ENCODE assay signal across 20 mouse cellular contexts in the genomic region with DNA sequence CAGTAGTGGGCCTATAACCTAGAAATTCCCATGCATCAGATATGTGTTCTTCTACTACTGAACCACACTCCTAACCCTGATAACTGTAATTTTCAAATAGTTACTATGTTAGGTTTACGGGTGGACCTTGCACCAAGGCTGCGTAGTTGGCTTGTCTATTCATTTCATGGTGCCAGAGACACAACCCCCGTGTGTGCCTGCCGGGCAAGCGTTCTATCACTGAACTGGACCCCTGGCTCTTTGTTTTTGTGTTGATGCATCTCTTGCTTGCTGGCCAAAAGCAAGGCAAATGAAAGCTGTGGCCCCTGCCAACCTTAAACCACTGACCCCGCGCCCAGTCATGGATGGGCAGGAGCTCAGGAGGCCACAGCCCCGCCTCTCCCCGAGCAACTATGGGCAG. TPM values are rescaled to one million over a fixed set of nuclear protein-coding genes. Genes with fewer than 3 reads are reported as not detected.
DNase-seq lines count a peak whose midpoint lies in the region; ATAC-seq and TF ChIP-seq lines count a peak whose summit lies in the region.
"Had no signal": no experiment of that assay in that cellular context is flagged by ENCODE, and none has a peak within 500 bp of the region (broad histone marks: within the 10 kb centered on the region; RNA-seq: fewer than 3 reads in every experiment).

No protein-coding gene starts in this region.

- peak overlapping the region; percentile 22; the same call in 1 of the 2 replicates for H3K27ac ChIP-seq in bone marrow, adult 2 months (ENCODE audit: control insufficient read depth, insufficient read depth, low read depth, low read length, poor library complexity)
- H3K27ac ChIP-seq: embryonic facial prominence, embryonic 10.5 days; embryonic facial prominence, embryonic 12.5 days; forebrain, embryonic 13.5 days; forebrain, embryonic 15.5 days had no signal

- ATAC-seq in megakaryocyte, adult 5-6 weeks (ENCODE audit: poor library complexity, severe bottlenecking): no peak
- ATAC-seq: forebrain, embryonic 13.5 days; forebrain, embryonic 15.5 days had no signal

- peaks cover 21% of the 10 kb centered on the region for H3K4me1 ChIP-seq in megakaryocyte, embryonic 14.5 days
- no peaks in the 10 kb centered on the region for H3K4me1 ChIP-seq in bone marrow, adult 2 months (ENCODE audit: control insufficient read depth, insufficient read depth, low read length)
- H3K4me1 ChIP-seq: embryonic facial prominence, embryonic 10.5 days; embryonic facial prominence, embryonic 12.5 days; forebrain, embryonic 13.5 days; forebrain, embryonic 15.5 days had no signal

- DNase-seq in kidney, adult 9 months: peak; percentile 40
- no peak for DNase-seq in kidney, adult 11 months
- no peak for DNase-seq in left cerebral cortex, adult 11 months (ENCODE audit: low spot score)
- DNase-seq: adrenal gland, adult 2 months; adrenal gland, postnatal 10 days; adrenal gland, postnatal 25 days; cerebellum, adult 11-12 months; cerebellum, adult 2 months; cerebellum, adult 9-10 months; cerebellum, postnatal 25 days had no signal

- TF ChIP-seq CTCF in bone marrow, adult 2 months (IDR thresholded peaks at IDR 0.05; ENCODE audit: control insufficient read depth, insufficient read depth, low read length): no peak

- no peaks in the 10 kb centered on the region for H3K9me3 ChIP-seq in megakaryocyte, embryonic 14.5 days
- H3K9me3 ChIP-seq: embryonic facial prominence, embryonic 10.5 days; embryonic facial prominence, embryonic 12.5 days; forebrain, embryonic 13.5 days; forebrain, embryonic 15.5 days had no signal

- WGBS in bone marrow, adult 2 months: 85% methylated on average over 9 of the region's 9 CpGs

- no peaks in the 10 kb centered on the region for H3K36me3 ChIP-seq in megakaryocyte, embryonic 14.5 days (replicated peaks; ENCODE audit: low read length)
- H3K36me3 ChIP-seq: embryonic facial prominence, embryonic 10.5 days; embryonic facial prominence, embryonic 12.5 days; forebrain, embryonic 15.5 days had no signal

- peaks cover 52% of the 10 kb centered on the region for H3K27me3 ChIP-seq in megakaryocyte, embryonic 14.5 days (replicated peaks)
- H3K27me3 ChIP-seq: embryonic facial prominence, embryonic 12.5 days; forebrain, embryonic 15.5 days had no signal

- TF ChIP-seq POLR2A in bone marrow, adult 2 months (IDR thresholded peaks at IDR 0.05; ENCODE audit: borderline replicate concordance, control insufficient read depth, low read depth, low read length): no peak

- H3K4me3 ChIP-seq in megakaryocyte, embryonic 14.5 days (replicated peaks): peak overlapping the region; percentile 38
- no peak overlapping the region for H3K4me3 ChIP-seq in bone marrow, adult 2 months (replicated peaks; ENCODE audit: control insufficient read depth, low read depth, low read length)
- H3K4me3 ChIP-seq: embryonic facial prominence, embryonic 10.5 days; embryonic facial prominence, embryonic 12.5 days; forebrain, embryonic 13.5 days; forebrain, embryonic 15.5 days had no signal

RNA-seq across cellular contexts. Expression of a gene that starts 6.2 kb away (rescaled TPM):
- polyA plus RNA-seq in megakaryocyte, embryonic 14.5 days (2012; ENCODE audit: insufficient read depth, low replicate concordance): 0.35 TPM in 1 of 2 replicates, not detected in the other
- total RNA-seq in megakaryocyte, adult 5-6 weeks (2015): 0.09 and 0.71 TPM in 2 replicates
- 0.20 and 0.37 TPM in 2 replicates for total RNA-seq in megakaryocyte, adult 5-6 weeks (2017)
- polyA plus RNA-seq in bone marrow, adult 2 months (2011; ENCODE audit: insufficient read depth, insufficient read length, low replicate concordance, missing spikeins): 3.5 and 3.6 TPM in 2 replicates
- total RNA-seq: MEL had no signal
- polyA plus RNA-seq: C2C12; embryonic facial prominence, embryonic 10.5 days; forebrain, embryonic 11.5 days had no signal

RNA-seq across cellular contexts. Expression of a gene that starts 18.0 kb away (rescaled TPM):
- 0.82 and 7.7 TPM in 2 replicates for polyA plus RNA-seq in megakaryocyte, embryonic 14.5 days (2012; ENCODE audit: insufficient read depth, low replicate concordance)
- not detected in 2 replicates for total RNA-seq in megakaryocyte, adult 5-6 weeks (2015)
- 0.33 TPM in 1 of 2 replicates, not detected in the other for total RNA-seq in megakaryocyte, adult 5-6 weeks (2017)
- polyA plus RNA-seq in bone marrow, adult 2 months (2011; ENCODE audit: insufficient read depth, insufficient read length, low replicate concordance, missing spikeins): 0.56 and 2.4 TPM in 2 replicates

RNA-seq across cellular contexts. Expression of a gene that starts 24.3 kb away (rescaled TPM):
- 5.5 TPM in 1 of 2 replicates, not detected in the other for polyA plus RNA-seq in megakaryocyte, embryonic 14.5 days (2012; ENCODE audit: insufficient read depth, low replicate concordance)
- total RNA-seq in megakaryocyte, adult 5-6 weeks (2015): 0.09 and 0.14 TPM in 2 replicates
- total RNA-seq in megakaryocyte, adult 5-6 weeks (2017): 0.61 TPM in 1 of 2 replicates, not detected in the other
- 0.59 and 2.7 TPM in 2 replicates for polyA plus RNA-seq in bone marrow, adult 2 months (2011; ENCODE audit: insufficient read depth, insufficient read length, low replicate concordance, missing spikeins)

RNA-seq across cellular contexts. Expression of a gene that starts 29.7 kb away (rescaled TPM):
- 0.62 TPM in 1 of 2 replicates, not detected in the other for polyA plus RNA-seq in megakaryocyte, embryonic 14.5 days (2012; ENCODE audit: insufficient read depth, low replicate concordance)
- 1.2 TPM in 2 replicates for total RNA-seq in megakaryocyte, adult 5-6 weeks (2015)
- 0.44 and 1.4 TPM in 2 replicates for total RNA-seq in megakaryocyte, adult 5-6 weeks (2017)
- polyA plus RNA-seq in bone marrow, adult 2 months (2011; ENCODE audit: insufficient read depth, insufficient read length, low replicate concordance, missing spikeins): 2.9 and 7.6 TPM in 2 replicates

RNA-seq across cellular contexts. Expression of a gene that starts 38.1 kb away (rescaled TPM):
- polyA plus RNA-seq in megakaryocyte, embryonic 14.5 days (2012; ENCODE audit: insufficient read depth, low replicate concordance): 330 and 450 TPM in 2 replicates
- 129 and 159 TPM in 2 replicates for total RNA-seq in megakaryocyte, adult 5-6 weeks (2015)
- total RNA-seq in megakaryocyte, adult 5-6 weeks (2017): 195 and 207 TPM in 2 replicates
- polyA plus RNA-seq in bone marrow, adult 2 months (2011; ENCODE audit: insufficient read depth, insufficient read length, low replicate concordance, missing spikeins): 157 and 192 TPM in 2 replicates
